Mouse (Mus musculus): Measurements from ENCODE around the gene Lrp3.
"Not testable (repeated sequence)": the region's sequence is repeated elsewhere in the genome, so short reads cannot be mapped to it uniquely, and the experiment has no call there.

Gene Lrp3

DNA sequence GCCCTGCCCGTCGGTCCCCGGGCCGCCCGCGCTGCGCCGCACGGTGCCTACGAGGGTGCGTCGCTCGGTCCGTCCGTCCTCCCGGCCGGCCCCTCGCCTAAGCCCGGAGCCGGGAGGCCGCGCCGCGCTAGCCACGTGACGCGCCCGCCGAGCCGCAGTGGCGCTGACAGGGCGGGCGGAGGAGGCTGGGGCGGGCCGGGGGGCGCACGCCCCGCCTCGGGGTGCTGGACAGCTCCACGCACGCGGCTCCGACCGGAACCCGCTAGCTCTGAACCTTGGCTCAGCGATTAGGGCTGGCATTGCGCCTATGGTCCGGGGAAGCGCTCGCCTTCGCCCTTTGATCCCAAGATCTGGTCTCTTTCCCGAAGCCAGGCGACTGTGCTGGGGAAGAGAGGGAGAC, at the start of gene Lrp3:
Gene Lrp3, minus strand, starts transcription at position 274 of the 400 bp plus-strand sequence.
- peak; percentile 83 for DNase-seq

- peak; percentile 39 for DNase-seq
These were observed 49.4 kb upstream of the Lrp3 start for GRCm38 (mm10) chr7:35264746-35265145.

DNA sequence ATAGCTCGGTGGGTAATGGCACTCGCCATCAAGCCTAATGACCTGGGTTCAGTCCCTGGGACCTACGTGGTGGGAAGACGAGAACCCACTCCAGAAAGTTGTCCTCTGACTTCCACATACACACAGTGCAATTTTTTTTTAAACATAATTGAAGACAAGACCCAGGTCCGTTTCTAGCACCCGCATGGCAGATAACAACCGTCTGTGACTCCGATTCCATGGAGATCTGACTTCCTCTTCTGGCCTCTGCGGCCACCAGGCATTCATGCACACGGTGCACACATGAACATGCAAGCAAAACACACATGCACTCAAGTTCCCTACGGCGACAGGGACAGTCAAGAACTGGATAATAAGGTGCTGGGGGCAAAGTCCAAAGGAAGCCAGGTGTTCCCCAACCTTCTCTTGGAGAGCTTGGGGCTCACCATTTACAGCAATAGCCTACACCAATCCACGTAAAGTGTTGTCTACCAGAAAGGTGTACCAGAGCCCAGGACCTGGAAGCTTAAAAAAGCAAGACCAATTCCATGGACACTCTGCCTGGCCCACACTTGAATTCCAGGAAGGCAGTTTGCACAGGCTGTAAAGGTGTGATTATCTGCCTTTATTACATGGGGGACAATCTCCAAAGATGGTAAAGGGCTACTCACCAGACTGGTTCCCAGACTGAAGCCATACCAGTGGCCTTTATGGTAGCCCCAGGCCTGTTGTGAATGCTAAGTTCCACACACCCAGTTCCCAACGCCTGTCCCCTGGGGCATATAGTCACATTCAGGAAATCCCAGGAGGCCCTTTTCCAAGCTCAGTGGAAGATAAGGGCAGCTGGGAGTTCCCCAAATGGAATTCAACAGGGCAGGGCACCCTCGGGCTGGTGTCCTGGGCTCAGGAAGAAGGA, 48.5 kb upstream of the Lrp3 start:
- DNase-seq = no peak

DNA sequence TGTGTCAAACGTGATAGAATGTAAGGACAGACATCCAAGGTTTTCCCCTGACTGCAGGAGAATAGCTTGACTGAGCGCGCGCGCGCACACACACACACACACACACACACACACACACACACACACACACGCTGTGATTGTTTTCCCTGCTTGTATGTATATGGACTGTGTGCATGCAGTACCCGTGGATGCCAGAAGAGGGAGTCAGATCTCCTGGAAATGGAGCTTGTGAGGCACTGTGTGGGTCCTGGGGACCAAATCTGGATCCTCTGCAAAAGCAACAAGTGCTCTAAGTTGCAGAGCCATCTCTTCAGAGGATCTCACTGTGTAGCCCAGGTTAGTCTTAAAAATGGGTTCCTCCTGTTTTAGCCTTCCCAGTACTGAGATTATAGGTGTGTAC, 44.1 kb upstream of the Lrp3 start:
- DNase-seq = no peak

GRCm38 (mm10) chr7:35258294-35258693, 43.0 kb upstream of the Lrp3 start:
- DNase-seq = no peak

- DNase-seq = peak; percentile 34
These were observed 36.8 kb upstream of the Lrp3 start for GRCm38 (mm10) chr7:35252041-35252558.

DNA sequence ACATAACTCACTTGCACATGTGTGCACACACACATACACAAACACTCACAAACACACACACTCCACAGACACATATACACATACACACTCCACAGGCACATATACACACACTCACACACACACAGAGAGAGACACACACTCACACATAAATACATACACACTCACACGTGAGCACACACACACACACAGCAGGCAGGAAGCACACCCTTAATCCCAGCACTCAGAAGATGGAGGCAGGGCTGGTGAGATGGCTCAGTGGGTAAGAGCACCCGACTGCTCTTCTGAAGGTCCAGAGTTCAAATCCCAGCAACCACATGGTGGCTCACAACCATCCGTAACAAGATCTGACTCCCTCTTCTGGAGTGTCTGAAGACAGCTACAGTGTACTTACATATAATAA, 22.6 kb upstream of the Lrp3 start:
- DNase-seq = not testable (repeated sequence)

DNA sequence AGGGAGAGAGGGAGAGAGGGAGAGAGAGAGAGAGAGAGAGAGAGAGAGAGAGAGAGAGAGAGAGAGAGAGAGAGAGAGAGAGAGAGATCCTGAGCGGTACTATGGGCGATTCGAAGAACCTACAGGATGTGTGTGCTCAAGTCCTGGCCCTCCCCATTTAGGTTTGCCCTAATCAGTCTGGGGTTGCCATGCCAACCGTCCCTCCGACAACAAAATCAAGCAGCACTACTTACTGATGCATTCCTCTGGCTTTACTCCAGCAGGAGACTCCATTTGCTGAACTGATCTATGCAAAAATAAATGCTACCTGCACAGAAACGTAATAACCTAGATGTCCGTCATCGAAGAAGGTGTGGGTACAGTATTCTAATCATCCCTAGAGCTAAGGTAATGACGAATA, 20.0 kb upstream of the Lrp3 start:
- DNase-seq = peak; percentile 79

DNA sequence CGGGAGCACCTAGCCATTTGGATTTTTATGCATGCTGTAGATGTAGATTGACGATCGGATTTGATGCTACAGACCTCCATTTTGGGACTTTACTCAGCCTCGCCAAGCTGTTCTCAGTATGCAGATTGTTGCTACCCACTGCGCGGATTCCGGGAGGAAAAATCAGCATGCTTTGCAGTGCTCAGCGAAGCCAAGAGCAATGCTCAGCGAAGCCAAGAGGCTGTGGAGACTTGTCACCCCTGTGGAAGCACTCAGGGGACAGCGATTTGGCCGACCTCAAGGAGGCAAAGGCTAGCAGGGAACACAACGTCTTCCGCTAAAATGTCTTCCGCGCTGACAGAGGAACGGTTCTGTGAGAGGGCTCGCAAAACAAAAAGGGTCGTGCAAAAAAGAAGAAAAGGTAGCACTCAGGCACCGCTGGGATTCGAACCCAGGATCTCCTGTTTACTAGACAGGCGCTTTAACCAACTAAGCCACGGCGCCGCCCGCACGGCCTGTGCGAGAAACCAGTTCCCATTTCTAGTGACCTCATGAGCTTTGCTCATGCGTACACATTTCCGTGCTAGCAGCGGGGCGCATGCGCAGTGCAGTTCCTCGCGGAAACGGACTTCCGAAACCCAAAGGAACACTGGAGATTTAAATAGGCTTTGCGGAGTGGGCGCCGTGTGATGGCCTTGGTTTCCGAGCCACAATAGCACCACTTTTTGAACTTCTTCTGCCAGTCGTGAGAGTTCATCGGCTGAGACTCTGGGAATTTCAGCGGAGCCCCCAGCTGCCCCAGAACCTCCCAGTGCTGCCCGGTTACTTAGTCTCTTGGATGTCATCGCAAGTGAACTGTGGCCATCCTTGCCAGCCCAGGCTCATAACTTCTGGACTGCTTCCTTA, 19.3 kb upstream of the Lrp3 start:
- peak; percentile 96 for DNase-seq

- DNase-seq = peak; percentile 37
These were observed 18.6 kb upstream of the Lrp3 start for GRCm38 (mm10) chr7:35233861-35234260.

GRCm38 (mm10) chr7:35232796-35233455, 17.6 kb upstream of the Lrp3 start:
- DNase-seq = no peak

DNA sequence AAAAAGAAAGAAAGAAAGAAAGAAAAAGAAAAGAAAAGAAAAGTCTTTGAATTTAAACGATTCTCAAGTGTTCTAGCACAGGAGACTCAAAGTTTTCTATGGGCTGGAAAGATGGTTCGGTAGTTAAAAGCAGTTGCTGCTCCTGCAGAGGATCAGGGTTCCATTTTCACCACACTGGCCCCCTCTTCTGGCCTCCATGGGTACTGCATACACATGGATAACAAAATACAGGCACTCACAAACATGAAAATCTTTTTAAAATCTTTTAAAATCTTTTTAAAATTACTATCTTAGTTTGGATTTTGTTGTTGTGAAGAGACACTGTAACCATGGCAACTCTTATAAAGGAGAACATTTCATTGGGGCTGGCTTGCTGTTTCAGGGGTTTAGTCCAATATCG, 15.0 kb upstream of the Lrp3 start:
- no peak for DNase-seq

DNA sequence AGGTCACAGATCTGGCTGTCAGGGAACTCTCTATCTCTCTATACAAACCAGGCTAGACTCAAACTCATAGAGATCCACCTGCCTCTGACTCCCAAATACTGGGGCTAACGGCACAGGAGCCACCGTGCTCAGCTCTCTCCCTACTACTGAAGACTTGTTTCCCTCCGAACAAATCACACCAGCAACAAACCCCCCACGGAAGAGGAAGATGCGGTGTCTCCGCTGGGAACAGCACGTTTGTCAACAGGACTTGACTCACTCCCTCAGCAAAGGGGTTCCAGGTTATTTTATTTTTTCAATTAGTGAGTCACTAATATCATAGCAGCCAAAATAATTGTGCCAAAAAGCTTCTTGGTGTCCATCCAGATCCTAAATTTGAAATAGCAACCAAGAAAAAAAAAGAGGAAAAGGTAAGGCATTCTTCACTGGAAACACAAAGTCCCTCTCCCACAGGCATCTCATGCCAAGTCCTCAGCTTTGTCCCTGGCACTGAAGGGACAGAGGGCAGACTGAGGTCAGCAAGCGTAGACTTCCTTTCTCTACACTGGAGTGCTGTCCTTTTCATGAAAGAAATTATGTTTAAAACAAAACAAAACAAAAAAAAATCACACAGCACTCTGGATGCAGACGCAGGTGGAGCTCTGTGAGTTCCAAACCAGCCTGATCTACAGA, 5.5 kb upstream of the Lrp3 start:
- no peak for DNase-seq

- no peak for DNase-seq
These were observed 433 bp upstream of the Lrp3 start for GRCm38 (mm10) chr7:35215731-35216130.

DNA sequence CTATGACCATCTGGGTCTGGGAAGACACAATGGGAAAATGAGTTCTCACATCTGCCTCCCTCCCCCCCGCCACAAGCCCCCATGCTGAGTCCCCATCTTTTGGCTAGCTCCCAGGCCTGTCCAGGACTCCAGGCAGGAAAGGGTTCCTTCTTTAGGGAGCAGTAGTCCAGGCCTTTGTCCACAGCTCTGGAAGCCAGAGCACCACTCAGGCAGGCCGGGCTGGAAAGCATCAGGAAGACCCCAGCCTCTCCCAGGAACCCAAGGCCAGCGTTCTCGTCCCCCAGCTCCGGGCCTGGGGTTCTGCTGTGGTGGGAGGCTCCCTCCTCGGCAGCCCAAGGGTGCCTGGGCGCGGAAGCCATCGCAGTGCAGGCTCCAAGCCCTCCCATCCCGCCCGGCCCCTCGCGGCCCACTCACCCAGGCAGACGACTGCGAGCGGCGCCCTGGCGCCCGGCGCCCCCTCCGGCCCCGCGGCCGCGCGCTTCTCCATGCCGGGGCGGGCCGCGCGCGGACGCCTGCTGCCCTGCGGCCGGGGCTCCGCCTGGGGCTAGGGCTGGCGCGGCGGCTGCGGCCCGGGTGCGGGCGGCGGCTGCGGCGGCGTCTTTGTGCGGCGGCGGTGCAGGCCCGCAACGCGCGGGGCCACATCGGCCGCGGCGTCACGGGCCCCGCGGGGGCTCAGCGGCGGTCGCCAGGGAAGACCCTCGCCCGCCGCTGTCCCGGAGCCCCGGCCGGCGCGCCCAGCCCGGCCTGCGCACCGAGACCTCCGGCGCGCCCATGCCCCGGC, 666 bp downstream of the Lrp3 start:
- no peak for DNase-seq

GRCm38 (mm10) chr7:35211791-35212190, 3.5 kb downstream of the Lrp3 start:
- no peak for DNase-seq

- no peak for DNase-seq
These were observed 15.5 kb downstream of the Lrp3 start for GRCm38 (mm10) chr7:35199755-35200154.

DNA sequence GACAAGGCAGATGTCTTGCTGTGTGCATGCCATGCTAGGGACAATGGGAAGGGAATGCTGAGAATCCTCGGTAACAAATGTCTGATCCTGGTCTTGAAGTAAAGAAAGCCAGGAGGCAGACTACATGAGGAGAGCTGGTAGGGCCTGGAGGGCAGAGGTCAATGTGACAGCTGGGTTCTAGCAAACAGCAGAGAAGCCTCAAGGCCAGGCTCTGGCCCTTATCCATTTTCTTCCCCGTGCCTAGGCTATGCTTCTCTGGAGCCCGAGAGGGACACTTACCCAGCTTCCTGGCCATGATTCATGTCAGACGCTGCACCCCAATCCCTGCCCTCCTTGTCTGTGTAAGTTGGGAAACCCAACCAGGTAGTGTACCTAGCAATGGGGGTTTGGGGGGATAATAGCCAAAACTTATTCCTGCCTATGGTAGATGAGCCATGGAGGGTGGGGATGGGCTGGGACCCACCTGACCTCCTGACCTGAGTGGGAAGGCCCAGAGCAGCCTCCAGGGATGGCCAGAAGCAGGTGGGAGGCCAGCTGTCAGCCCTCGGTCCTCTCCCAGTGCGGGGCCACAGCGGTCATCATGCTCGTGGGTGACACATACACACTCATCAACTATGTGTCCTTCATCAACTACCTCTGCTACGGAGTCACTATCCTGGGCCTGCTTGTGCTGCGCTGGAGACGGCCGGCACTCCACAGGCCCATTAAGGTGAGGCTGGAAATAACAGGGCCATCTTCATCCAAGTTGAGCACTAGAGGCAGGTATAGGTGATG, 16.1 kb downstream of the Lrp3 start:
- DNase-seq = no peak

- no peak for DNase-seq
These were observed 18.3 kb downstream of the Lrp3 start for GRCm38 (mm10) chr7:35197022-35197421.

- no peak for DNase-seq
These were observed 24.0 kb downstream of the Lrp3 start for GRCm38 (mm10) chr7:35191276-35191675.

- no peak for DNase-seq
These were observed 25.6 kb downstream of the Lrp3 start for GRCm38 (mm10) chr7:35189699-35190098.
